Mouse (Mus musculus) small intestine, adult 2 months (tissue): ENCODE results near the gene Ints3.

Experiments used
- CTCF ChIP-seq: fragments of 200-500 bp; IDR thresholded peaks from 2 replicates; pipeline ENCODE4 v1.5.1; 2012; ENCODE audit warnings: low read depth, mild to moderate bottlenecking, control low read depth, inconsistent platforms, low read length, moderate library complexity, mixed read lengths; ENCODE audit not compliant: insufficient replicate concordance, insufficient read length; ENCODE audit errors: extremely low read depth
- POLR2A ChIP-seq: fragments of 200-500 bp; IDR thresholded peaks from 2 replicates; pipeline ENCODE4 v1.6.1; 2012; ENCODE audit warnings: low read depth, mild to moderate bottlenecking, control low read depth, inconsistent platforms, low read length, moderate library complexity

DNA sequence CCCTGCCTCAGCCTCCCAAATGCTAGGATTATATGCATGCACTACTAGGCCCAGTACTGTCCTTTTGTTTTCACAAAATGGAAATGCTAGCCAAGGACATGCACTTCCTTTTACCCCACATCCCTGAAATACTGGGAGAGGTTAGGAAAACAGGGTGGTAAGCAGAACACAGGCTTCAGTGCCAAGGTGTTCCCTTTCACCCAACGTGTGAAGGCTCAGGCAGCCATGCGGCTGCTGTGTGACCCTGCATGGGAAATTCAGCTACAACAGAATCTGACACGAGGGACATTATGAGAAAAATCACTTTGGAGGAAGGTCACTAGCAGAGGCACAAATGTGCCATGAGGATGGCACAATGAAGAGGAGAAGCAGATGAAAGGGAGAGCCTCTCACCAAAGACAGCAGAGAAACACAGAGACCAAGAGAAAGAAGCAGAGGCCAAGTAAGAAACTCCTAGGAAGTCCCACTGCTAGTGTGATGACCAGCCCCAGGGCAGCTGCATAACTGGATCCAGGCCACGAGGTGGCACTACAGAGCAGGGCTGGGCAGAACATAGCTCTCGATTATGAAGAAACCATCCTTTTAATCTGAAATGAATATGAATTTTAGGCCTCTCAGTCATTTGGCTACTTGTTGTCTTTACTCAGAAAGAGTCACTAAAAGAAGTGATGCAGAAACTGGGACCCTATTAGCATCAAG is 21.0 kb downstream of the Ints3 start:
- no peak for TF ChIP-seq POLR2A
- peak; percentile 92; the same call in 1 of the 2 replicates for TF ChIP-seq CTCF
